Mouse (Mus musculus): ENCODE results near the gene Mbnl2. TPM values are rescaled to one million over a fixed set of nuclear protein-coding genes. Genes with fewer than 3 reads are reported as not detected.

Mbnl2 gene
- polyA plus RNA-seq, 1 experiment from 2014 or later, result 45.5 TPM

DNA sequence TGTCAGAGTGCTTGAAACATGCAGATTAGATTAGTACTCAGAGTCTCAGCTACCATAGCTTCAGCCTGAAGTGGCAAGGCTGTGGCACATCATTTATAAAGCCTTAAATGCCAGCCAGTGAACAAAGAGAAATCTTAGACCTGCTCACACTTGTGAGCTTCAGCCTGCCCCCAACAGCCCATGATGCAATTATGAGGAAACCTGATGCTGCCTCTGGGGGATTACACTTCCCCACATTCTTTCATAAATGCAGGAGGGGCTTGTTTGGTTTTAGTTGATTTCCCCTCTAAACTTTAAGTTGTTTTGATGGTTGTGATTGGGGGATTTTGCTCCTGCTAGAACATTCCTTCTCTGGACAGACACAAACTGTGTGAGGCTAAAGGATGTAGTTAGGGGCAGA is 4.7 kb downstream of the Mbnl2 start:
- peaks cover 3% of the 10 kb centered on the region; the same call in 1 of the 2 replicates for H3K36me3 ChIP-seq
- DNase-seq (ENCODE audit: low spot score), result peak; percentile 39
- 0 out of 2 replicates have a peak overlapping the region, but pooled peaks have one; percentile 4 for H3K4me3 ChIP-seq
- peak overlapping the region; percentile 88 for H3K27ac ChIP-seq
- H3K4me1 ChIP-seq, result peaks cover 56% of the 10 kb centered on the region
- H3K27me3 ChIP-seq (ENCODE audit: low read depth, poor library complexity, severe bottlenecking), result no peaks in the 10 kb centered on the region
- H3K9me3 ChIP-seq (replicated peaks), result no peaks in the 10 kb centered on the region

DNA sequence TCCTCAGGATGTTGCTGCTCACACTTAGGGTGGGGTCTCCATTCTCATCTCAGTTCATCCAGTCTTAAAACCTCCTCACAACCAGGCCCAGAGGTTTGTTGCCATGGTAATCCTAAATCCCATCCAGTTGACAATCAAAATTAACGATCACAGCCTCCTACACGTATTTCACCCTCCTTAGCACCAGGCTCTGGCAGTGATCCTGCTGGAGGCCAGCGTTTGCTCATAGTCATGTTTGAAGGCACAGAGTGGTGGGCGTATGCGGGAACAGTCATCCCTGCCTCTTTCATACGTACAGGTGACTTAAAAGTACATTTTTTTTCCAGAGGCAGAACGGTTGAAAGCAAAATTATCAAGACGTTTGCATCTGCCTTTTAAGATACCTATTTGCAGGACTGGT is 8.3 kb downstream of the Mbnl2 start:
- peaks cover 74% of the 10 kb centered on the region for H3K4me1 ChIP-seq
- no peaks in the 10 kb centered on the region for H3K9me3 ChIP-seq (replicated peaks)
- H3K36me3 ChIP-seq, result peaks cover 5% of the 10 kb centered on the region; the same call in 1 of the 2 replicates
- H3K27ac ChIP-seq, result no peak overlapping the region
- 80% methylated on average over 8 of the region's 8 CpGs for WGBS
- H3K4me3 ChIP-seq, result no peak overlapping the region
- peak; percentile 20 for DNase-seq (ENCODE audit: low spot score)
- no peaks in the 10 kb centered on the region for H3K27me3 ChIP-seq (ENCODE audit: low read depth, poor library complexity, severe bottlenecking)

DNA sequence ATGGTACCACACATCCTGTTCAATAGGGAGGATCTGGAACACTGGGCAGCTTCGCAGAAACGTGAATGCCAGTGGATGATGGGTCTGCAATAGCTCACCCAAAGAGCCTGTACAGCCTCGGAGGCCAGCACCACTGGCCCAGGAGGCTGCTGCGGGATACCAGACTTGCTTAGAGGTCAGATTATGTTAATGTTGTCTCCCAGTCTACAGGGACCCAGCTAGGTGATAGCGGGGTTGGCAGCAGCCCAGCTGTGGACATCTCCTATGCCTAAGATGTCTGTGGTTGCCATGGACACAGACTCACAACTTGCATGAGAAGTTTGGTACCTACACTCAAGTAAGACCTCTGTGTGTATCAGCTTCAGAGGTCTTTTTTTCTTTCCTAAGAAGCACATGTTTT is 9.0 kb downstream of the Mbnl2 start:
- Histone ChIP-seq H3K4me1 (peaks cover 74% of the 10 kb centered on the region), H3K36me3 (peaks cover 12% of the 10 kb centered on the region; the same call in 1 of the 2 replicates), H3K27ac (no peak overlapping the region), H3K4me3 (no peak overlapping the region), H3K9me3 (replicated peaks) (no peaks in the 10 kb centered on the region), H3K27me3 (ENCODE audit: low read depth, poor library complexity, severe bottlenecking) (no peaks in the 10 kb centered on the region)
- DNase-seq (ENCODE audit: low spot score), result peak; percentile 23
- WGBS, result 86% methylated on average over 5 of the region's 5 CpGs

DNA sequence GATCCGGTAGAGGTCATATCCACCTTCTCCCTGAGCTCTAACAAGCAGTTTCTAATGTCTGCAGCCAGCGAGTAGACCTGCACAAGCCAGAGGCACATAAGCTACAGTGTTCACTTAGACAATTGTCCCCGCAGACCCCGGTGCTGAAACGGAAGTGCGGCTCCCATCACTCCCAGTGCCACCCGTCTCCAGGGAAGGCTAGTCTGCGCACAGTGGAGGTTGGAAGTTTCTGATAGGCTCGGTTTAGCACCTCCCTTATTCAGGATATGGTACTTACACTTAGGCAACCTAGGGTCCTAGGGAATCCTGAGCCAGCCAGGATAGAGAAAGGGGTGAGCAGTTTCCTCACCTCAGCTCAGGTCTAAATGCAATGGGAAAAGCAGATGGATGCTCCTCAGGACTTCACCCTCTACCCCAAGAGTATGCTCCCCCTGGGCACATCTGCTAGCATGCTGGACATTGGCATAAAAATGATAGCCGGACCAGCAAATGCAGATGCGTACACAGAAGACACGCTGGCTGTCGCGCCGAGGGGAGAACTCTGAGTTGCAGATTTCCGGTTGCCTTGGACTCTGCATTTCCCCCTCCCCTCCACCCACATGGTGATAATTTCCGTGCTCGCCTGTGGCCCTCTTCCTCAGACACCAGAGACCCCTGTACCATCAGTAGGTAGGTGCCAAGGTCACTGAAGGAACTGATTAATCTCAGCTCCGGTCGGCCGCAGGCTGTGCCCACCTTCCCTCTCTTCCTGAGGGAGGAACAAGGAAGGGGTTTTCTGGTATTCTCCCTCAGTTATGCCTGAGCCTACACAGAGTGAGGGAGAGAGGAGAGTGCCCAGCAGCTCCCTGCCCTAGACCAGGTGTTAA is 11.9 kb downstream of the Mbnl2 start:
- whole genome bisulfite sequencing, result 16% methylated on average over 21 of the region's 21 CpGs
- peaks cover 68% of the 10 kb centered on the region for H3K4me1 ChIP-seq
- DNase-seq (ENCODE audit: low spot score), result peak; percentile 53
- no peaks in the 10 kb centered on the region for H3K27me3 ChIP-seq (ENCODE audit: low read depth, poor library complexity, severe bottlenecking)
- H3K36me3 ChIP-seq, result peaks cover 28% of the 10 kb centered on the region; the same call in 1 of the 2 replicates
- H3K4me3 ChIP-seq, result peak overlapping the region; percentile 31
- H3K27ac ChIP-seq, result peak overlapping the region; percentile 81
- no peaks in the 10 kb centered on the region for H3K9me3 ChIP-seq (replicated peaks)

DNA sequence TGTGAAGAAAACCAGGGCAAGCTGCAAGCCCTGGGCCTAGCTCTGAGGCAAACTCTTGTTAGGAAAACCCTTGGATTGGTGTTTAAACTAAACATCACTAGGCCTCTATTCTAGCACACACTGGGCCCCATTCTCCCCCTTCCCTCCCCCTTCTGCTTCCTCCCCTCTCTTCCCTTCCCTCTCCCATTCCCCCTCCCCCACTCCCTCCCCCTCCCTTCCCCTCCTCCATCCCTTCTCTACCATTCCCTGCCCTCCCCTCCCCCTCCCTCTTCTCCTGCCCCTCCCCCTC is 12.5 kb downstream of the Mbnl2 start:
- Histone ChIP-seq H3K4me3 (peak overlapping the region; percentile 31; the same call in 1 of the 2 replicates), H3K27ac (peak overlapping the region; percentile 81), H3K9me3 (replicated peaks) (no peaks in the 10 kb centered on the region), H3K36me3 (peaks cover 28% of the 10 kb centered on the region; the same call in 1 of the 2 replicates), H3K4me1 (peaks cover 71% of the 10 kb centered on the region), H3K27me3 (ENCODE audit: low read depth, poor library complexity, severe bottlenecking) (no peaks in the 10 kb centered on the region)
- no peak for DNase-seq (ENCODE audit: low spot score)

DNA sequence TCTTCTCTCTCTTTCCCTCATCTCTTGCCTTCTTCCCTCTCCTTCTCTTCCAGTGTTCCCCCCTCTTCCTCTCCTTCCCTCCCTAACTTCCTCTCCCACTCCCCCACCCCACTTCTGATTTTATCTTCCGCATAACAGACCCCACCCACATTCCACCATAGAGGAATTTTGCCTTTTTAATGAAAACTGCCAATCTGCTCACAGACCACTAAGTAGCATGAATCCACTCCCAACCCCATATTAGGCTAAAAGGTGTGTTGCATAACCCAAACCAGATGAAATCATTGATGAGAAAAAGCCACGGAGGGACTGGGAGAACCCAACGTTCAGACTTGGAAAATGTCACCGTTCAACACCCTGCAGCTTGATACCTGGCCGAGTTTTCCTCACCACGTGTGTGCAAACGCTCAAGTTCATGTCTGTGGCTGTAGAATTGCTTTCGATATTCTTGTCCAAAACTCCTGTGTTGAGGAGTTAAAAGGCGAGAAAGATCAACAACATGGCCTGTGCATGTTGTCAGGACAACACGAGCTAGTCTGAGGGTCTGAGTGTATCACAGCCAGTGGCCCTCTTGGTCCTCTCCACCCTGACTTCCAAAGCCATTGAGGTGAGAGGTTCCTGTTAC is 13.0 kb downstream of the Mbnl2 start:
- 81% methylated on average over 10 of the region's 10 CpGs for WGBS

DNA sequence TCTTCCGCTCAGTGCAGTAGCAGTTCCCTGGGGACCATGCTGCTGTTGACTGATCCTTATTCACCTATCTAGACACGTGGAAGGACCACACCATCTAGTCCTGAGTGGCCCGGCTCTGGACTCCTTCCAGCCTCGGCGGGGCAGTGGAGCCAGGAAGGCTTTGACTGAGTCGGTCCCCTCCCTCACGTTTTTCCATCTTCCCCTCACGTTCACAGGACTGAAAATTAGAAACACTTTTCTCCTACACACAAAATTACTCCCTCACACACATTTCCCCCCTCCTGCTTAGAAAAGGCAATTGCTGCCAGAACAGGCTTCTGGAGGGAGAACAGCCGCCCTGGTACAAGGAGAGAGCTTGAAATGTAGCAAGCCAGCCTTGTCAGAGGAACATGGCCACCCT is 13.6 kb downstream of the Mbnl2 start:
- Histone ChIP-seq H3K4me3 (no peak overlapping the region), H3K9me3 (replicated peaks) (no peaks in the 10 kb centered on the region), H3K4me1 (peaks cover 62% of the 10 kb centered on the region), H3K36me3 (peaks cover 28% of the 10 kb centered on the region; the same call in 1 of the 2 replicates), H3K27me3 (ENCODE audit: low read depth, poor library complexity, severe bottlenecking) (no peaks in the 10 kb centered on the region), H3K27ac (peak overlapping the region; percentile 81)
- WGBS, result 73% methylated on average over 9 of the region's 9 CpGs
- DNase-seq (ENCODE audit: low spot score), result no peak

More for the DNA sequence above, 13.0 kb downstream of the Mbnl2 start:
- peaks cover 68% of the 10 kb centered on the region for H3K4me1 ChIP-seq
- no peak overlapping the region for H3K4me3 ChIP-seq
- no peaks in the 10 kb centered on the region for H3K9me3 ChIP-seq (replicated peaks)
- H3K27me3 ChIP-seq (ENCODE audit: low read depth, poor library complexity, severe bottlenecking), result no peaks in the 10 kb centered on the region
- DNase-seq (ENCODE audit: low spot score), result no peak
- H3K36me3 ChIP-seq, result peaks cover 28% of the 10 kb centered on the region; the same call in 1 of the 2 replicates
- peak overlapping the region; percentile 81 for H3K27ac ChIP-seq

DNA sequence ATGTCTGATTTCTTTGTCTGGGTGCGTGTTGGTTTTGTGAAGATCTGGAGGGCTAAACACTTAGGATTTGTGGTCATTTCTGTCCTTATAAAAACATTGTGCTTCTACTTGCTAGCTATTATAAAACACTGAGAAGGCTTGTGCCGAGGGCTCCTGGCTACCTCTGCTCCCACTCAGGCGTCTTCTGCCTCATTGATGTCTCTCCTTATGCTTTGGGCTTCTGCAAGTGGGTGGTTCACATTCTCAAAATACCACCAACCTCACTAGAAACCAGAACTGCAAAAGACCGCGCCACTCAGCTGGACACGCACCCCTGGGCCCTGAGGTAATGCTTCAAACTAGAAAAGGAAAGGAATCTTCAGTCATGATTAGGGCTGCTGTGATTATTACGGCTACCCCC is 14.1 kb downstream of the Mbnl2 start:
- 89% methylated on average over 7 of the region's 7 CpGs for WGBS
- Histone ChIP-seq H3K27me3 (ENCODE audit: low read depth, poor library complexity, severe bottlenecking) (no peaks in the 10 kb centered on the region), H3K27ac (peak overlapping the region; percentile 81), H3K4me3 (no peak overlapping the region), H3K9me3 (replicated peaks) (no peaks in the 10 kb centered on the region), H3K4me1 (peaks cover 65% of the 10 kb centered on the region), H3K36me3 (peaks cover 25% of the 10 kb centered on the region; the same call in 1 of the 2 replicates)
- DNase-seq (ENCODE audit: low spot score), result no peak

DNA sequence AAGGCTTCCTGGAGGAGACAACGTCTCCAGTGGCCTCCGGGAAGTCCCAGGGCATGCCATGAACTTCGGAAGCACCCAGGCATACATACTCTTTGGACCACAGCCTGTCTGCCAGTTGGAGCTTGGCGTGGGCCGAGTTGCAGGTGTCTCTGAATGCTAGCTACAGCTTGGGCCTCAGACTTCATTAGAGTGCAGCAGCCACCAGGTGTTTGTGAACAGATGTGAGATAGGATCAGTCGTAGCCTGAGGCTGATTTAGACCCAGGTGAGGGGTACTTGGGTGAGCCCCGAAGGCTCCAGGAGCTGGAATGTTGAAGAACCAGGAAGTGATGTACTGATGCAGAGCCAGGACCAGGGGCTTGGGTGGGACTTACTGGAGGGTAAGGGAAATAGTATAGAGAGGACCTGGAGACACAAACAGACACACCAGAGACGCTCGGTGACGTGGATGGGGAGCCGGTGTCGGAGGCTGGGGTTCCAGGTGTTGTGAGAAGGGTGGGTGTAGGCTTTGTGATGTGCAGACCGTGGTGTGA is 15.8 kb downstream of the Mbnl2 start:
- Histone ChIP-seq H3K27ac (peak overlapping the region; percentile 26; the same call in 1 of the 2 replicates), H3K36me3 (peaks cover 27% of the 10 kb centered on the region; the same call in 1 of the 2 replicates), H3K4me3 (no peak overlapping the region), H3K27me3 (ENCODE audit: low read depth, poor library complexity, severe bottlenecking) (no peaks in the 10 kb centered on the region), H3K9me3 (replicated peaks) (no peaks in the 10 kb centered on the region), H3K4me1 (peaks cover 61% of the 10 kb centered on the region)
- 90% methylated on average over 13 of the region's 13 CpGs for WGBS
- no peak for DNase-seq (ENCODE audit: low spot score)

DNA sequence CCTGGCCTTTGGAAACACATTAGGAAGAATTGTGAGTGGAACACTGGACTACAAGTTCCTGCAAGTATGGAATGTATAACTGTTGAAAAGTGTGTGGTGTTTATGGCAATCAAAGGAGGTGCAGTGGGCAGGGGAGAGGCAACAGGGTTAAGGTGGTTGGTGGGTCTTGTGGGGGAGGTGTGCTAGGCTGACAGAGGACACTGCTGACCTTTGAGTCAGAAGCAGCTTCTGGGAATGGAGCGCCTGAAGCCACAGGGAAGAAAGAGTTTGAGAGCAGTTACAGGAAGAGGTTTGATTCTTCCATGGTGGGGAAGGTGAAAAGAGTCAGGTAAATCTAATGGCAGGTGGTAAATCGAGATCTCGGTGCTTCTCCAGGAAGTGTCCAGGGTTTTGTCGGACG is 16.7 kb downstream of the Mbnl2 start:
- no peaks in the 10 kb centered on the region for H3K27me3 ChIP-seq (ENCODE audit: low read depth, poor library complexity, severe bottlenecking)
- DNase-seq (ENCODE audit: low spot score), result no peak
- H3K27ac ChIP-seq, result no peak overlapping the region
- H3K9me3 ChIP-seq (replicated peaks), result no peaks in the 10 kb centered on the region
- 76% methylated on average over 5 of the region's 5 CpGs for WGBS
- peaks cover 61% of the 10 kb centered on the region for H3K4me1 ChIP-seq
- no peak overlapping the region for H3K4me3 ChIP-seq
- H3K36me3 ChIP-seq, result peaks cover 27% of the 10 kb centered on the region; the same call in 1 of the 2 replicates

DNA sequence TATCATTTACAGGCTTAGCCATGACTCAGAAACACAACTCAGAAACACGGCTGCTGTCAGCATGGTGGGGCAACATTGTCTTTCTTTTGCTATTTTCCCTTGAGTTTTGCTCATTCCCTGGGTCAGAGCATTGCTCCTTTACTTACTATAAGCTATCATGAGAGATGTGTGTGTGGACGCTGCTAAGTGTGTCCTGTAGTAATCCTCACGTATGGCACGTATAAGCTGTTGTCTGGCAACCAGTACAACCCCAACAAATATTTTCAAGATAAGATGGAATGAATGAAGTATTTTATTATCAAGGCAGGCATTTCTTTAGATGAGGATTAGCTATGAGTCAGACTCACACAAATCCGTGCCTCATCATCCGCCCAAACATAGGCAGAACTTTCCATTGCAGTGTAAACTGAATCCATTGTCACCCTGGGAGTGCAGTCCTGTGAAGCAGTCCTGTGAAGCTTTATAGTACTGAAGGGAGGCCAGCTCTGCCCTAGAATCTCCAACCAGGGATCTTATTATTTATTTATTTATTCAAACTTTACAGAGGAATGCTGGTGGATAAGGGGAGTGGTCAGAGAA is 17.2 kb downstream of the Mbnl2 start:
- 94% methylated on average over 6 of the region's 6 CpGs for WGBS
- Histone ChIP-seq H3K27me3 (ENCODE audit: low read depth, poor library complexity, severe bottlenecking) (no peaks in the 10 kb centered on the region), H3K27ac (no peak overlapping the region), H3K4me1 (peaks cover 61% of the 10 kb centered on the region), H3K4me3 (no peak overlapping the region), H3K36me3 (peaks cover 27% of the 10 kb centered on the region; the same call in 1 of the 2 replicates), H3K9me3 (replicated peaks) (no peaks in the 10 kb centered on the region)
- no peak for DNase-seq (ENCODE audit: low spot score)

DNA sequence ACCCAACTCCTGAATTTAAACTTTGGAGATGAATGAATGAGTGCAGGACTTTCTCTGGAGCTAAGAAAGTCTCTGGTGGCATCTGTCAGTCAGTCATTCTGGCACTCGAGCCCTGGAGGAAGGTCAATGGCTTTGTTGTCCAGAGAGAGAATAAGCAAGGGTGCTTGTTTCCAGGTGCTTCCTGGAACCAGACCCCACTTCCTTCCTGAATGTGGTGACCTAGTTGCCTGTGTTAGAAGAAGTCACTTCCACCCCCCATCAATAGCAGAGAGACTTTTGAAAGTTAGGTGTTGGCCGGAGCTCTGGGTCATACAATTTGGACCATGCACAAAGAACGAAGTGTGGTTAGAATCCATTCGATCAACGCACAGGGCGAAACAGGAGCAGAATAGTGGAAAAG is 19.0 kb downstream of the Mbnl2 start:
- H3K36me3 ChIP-seq, result peaks cover 18% of the 10 kb centered on the region; the same call in 1 of the 2 replicates
- no peak for DNase-seq (ENCODE audit: low spot score)
- 96% methylated on average over 6 of the region's 6 CpGs for WGBS
- H3K9me3 ChIP-seq (replicated peaks), result no peaks in the 10 kb centered on the region
- H3K27me3 ChIP-seq (ENCODE audit: low read depth, poor library complexity, severe bottlenecking), result no peaks in the 10 kb centered on the region
- H3K4me1 ChIP-seq, result peaks cover 47% of the 10 kb centered on the region
- no peak overlapping the region for H3K4me3 ChIP-seq
- H3K27ac ChIP-seq, result peak overlapping the region; percentile 28; the same call in 1 of the 2 replicates
